Mouse (Mus musculus): ENCODE results near the gene Ascl5.

The Ascl5 gene

GRCm38 (mm10) chr1:136051465-136051864 lies 861 bp downstream of the Ascl5 start:
- in situ Hi-C loops (cut with MboI), result no loop called here

DNA sequence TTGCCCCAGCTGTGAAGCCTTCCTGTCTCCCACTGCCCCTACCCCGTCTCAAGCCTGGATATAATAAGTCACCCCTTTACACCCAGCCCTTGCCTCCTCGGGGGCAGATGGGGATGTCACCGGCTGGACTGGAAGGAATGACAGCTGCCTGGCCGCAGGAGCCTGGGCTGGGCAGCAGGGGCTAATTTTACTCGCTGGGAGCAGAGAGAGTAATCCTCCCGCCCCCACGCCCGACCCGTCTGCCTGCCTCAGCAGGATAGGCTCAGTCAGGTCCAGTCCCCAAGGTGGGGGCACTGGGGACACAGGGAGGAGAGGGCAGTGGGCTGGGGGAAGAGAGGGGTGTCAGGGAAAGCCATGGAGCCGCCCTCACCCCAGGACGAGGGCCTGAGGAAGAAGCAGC lies 1.9 kb downstream of the Ascl5 start, which contains the start of gene Cacna1s:
Gene Cacna1s, plus strand, starts transcription at position 204 of the 400 bp plus-strand sequence.
- in situ Hi-C loops (cut with MboI), result no loop called here

GRCm38 (mm10) chr1:136055771-136056170 lies 5.2 kb downstream of the Ascl5 start:
- in situ Hi-C loops (cut with MboI), result no loop called here

DNA sequence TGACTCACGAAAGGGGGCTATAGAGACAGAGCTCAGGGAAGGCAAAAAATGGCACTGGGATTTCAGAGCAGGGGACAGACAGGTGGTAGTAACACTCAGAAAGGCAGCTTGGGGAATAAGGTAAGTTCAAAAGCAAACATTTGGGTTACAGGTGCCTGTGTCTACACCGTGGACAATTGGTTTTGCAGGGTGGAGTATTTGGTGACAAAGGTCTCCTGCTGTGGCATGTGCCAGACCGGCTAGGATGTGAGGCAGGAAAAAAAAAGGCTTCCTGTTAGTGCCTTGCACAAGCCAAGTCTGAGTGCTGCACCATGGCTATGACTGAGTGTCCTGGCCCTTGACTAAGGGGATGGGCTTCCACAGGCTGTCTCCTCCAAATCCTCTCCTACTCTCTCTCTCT lies 8.0 kb downstream of the Ascl5 start:
- in situ Hi-C loops (cut with MboI), result no loop called here

- in situ Hi-C loops (cut with MboI), result no loop called here
Measured at GRCm38 (mm10) chr1:136061041-136061789, 10.6 kb downstream of the Ascl5 start.

GRCm38 (mm10) chr1:136061790-136062141 lies 11.2 kb downstream of the Ascl5 start:
- in situ Hi-C loops (cut with MboI), result no loop called here

GRCm38 (mm10) chr1:136063991-136064390 lies 13.4 kb downstream of the Ascl5 start:
- in situ Hi-C loops (cut with MboI), result no loop called here

DNA sequence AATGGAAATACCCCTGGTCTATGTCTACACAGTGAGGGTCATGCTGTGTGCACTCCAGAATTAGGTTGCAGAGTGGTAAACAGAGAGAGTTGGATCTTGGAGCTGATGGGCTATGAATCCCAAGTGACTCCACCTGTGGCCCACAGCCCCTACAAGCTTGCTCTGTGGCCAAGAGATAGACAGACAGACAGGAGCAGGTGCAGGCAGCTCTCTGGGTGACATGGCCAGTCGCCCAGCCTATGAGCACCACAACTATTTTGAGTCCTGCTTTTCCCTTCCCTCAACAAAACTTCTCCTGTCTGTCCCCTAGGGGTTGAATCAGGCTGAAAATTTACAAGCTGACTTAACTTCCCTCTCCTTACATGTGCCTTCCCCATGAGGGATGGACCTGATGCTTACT lies 16.0 kb downstream of the Ascl5 start:
- in situ Hi-C loops (cut with MboI), result no loop called here

DNA sequence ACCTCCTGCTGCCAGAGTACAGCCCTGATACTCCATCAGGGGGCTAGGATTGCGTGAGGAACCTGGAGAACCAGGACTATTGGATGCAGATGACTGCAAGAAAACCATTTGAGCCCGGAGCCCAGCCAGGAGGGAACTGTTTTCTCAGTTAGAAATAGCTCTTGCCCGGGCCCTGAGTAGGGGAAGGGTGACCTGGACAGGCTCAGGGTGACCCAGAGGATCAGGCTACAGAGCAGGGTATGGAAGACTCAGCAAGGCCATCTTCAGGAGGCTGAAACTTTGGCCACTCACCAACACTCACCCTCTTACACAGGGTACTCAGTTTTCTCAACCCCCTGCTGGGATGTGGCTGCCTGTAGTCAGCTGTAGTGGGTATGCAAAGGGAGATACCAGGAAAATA lies 17.0 kb downstream of the Ascl5 start:
- in situ Hi-C loops (cut with MboI), result no loop called here

DNA sequence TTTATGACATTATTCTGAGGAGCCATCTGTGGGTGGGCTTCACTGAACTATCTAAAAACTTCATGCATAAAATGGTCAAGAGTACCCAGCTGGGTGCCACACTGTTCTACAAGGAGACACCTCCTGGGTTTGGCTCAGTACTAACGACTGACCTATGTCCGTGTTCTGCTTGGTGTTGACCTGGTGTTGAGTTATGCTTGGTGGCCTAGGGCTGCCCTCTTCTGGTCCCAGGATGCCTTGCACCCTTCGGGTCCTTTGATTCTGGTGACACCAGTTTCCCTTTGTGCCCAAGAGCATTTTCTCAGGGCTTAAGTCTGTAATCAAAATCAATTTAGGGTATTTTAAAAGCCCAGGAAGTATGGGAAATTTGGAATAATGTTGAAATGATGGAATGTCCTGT lies 25.5 kb downstream of the Ascl5 start:
- in situ Hi-C loops (cut with MboI), result no loop called here

GRCm38 (mm10) chr1:136077656-136078055 lies 27.1 kb downstream of the Ascl5 start:
- in situ Hi-C loops (cut with MboI), result no loop called here

DNA sequence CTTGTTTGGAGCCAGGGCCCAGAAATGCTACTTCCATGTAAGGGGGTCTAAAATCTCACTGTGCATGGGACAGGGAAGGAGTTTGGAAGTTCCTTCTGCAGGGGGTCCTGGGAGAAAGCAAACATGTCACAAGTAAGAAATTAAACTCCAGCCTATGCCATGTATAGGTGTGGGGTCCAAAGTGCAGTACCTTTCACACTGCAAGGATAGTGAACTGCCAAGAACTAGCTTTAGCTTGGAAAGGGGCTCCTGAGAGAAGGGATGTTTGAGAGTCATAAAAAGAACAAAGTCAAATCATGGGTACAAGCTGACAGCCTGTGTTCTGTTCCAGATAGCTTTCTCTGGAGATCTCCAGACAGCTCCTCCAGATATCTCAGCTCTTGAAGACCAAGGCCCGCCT lies 30.6 kb downstream of the Ascl5 start:
- in situ Hi-C loops (cut with MboI), result no loop called here

DNA sequence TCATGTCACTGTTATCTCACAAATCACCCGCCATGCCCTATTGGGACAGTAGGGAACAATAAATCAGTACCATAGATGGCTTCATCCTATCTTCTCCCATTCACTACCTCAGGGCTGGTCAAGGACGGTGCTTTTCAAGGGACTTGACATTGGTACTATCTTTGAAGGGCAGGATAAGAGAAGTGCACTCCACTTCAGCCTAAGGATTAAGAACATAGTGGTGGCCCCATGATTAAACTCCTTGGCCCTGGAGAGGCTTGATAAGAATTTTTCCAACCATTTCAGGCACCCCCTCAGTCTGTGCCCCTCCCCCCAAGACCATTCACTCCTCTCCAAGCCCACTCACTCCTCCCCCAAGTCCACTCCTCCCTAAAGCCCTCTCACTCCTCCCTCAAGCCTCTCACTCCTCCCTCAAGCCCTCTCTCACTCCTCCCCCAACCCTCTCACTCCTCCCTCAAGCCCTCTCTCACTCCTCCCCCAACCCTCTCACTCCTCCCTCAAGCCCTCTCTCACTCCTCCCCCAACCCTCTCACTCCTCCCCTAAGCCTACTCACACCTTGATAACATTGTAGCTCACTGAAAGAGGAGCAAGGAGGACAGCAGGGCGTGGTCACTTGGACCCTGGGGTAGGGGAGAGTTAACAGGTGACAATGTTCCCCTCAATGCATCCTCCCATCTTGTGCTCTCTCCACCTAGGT lies 35.5 kb downstream of the Ascl5 start:
- in situ Hi-C loops (cut with MboI), result no loop called here

GRCm38 (mm10) chr1:136089368-136090165 lies 39.0 kb downstream of the Ascl5 start:
- in situ Hi-C loops (cut with MboI), result no loop called here

DNA sequence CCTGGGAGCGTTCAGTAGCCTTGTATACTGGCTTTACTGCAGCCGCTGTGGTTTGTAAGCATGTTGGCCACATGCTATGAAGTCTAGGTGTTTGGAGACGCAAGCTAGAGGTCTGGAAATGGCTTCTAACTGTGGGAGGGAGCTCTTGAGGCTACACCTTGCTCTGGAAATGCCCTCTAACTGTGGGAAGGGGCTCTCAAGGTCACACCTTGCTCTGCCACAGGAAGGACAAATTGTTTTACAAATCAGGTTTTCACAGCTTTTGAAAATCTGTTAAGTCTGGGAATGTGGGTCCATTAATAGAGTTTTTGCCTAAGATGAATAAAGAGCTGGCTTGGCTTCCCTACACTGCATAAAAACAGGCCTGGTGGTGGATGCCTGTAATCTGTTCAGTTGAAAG lies 43.1 kb downstream of the Ascl5 start:
- in situ Hi-C loops (cut with MboI), result no loop called here

DNA sequence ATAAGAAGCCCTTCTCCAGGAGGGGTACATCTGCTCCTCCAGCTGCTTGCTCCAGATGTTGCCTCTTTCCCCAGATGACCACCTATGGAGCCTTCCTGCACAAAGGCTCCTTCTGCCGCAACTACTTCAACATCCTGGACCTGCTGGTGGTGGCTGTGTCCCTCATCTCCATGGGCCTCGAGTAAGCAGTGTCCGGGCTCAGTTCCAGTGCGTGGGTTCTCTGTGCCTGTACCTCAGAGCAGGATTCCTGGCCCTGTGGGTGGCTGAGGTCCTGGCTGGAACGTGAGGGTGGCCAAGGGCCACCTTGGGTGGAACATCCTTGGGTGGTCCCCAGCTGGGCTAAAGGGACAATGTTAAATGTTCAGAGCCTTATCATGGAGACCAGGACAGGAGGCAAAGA lies 44.2 kb downstream of the Ascl5 start:
- in situ Hi-C loops (cut with MboI), result no loop called here

All from mature B cell (primary cell).